Mouse (Mus musculus) lung, adult 2 months (tissue): ENCODE results near the gene Ubiad1. TPM values are rescaled to one million over a fixed set of nuclear protein-coding genes. Genes with fewer than 3 reads are reported as not detected.

Experiments used
- DNase-seq: peaks from one replicate; pipeline ENCODE4 v3.0.0; 2022
- H3K4me1 ChIP-seq: fragments of 200-500 bp; 2 replicates; pipeline ENCODE4 v1.6.1; 2011; ENCODE audit warnings: low read length; ENCODE audit not compliant: control insufficient read depth, insufficient read depth
- H3K4me3 ChIP-seq: fragments of 200-500 bp; replicated peaks from 2 replicates; pipeline ENCODE3; 2011; ENCODE audit warnings: low read depth, mild to moderate bottlenecking, control low read depth, low read length; ENCODE audit errors: extremely low read depth
- CTCF ChIP-seq: fragments of 200-500 bp; IDR thresholded peaks from 2 replicates; pipeline ENCODE4 v1.5.1; 2011; ENCODE audit warnings: mild to moderate bottlenecking, low read length, control low read depth; ENCODE audit not compliant: insufficient read depth
- POLR2A ChIP-seq: fragments of 200-500 bp; IDR thresholded peaks from 2 replicates; pipeline ENCODE4 v1.6.1; 2011; ENCODE audit warnings: low read depth, mild to moderate bottlenecking, control low read depth, low read length, borderline replicate concordance; ENCODE audit errors: extremely low read depth
- WGBS: fragments of 180-500 bp; shearing (Covaris S2); methylation state at CpG from one replicate; pipeline ENCODE4 v1.1.7; 2018; 5-methylcytosine and 5-hydroxymethylcytosine counted together
- polyA plus RNA-seq: library from polyadenylated mRNA; depleted of rRNA; stranded (reverse); fragments of >200 nt; gene quantifications from 2 replicates; pipeline ENCODE4 v1.2.3, GENCODE M21; 2012; rRNA removed

Ubiad1 gene
- polyA plus RNA-seq, 1 experiment, result 13.6 TPM

DNA sequence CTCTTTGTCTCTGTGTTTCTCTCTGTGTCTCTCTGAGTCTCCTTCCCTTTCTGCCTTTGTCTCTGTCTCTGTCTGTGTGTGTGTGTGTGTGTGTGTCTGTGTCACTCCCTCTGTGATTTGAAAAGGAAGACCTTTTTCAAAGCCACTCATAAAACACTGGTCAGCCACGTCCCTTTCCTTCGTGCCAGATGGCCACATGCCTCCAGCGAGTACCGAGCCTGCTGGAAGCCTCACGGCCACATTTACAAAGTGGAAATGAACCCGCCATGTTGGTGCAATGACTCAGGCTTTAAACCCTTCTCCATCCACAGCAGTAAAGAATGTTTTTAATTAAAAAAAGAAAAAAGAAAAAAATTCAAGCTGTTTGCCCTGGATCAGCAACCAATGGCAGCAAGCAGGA, 48.7 kb downstream of the Ubiad1 start:
- H3K4me3 ChIP-seq, result no peak overlapping the region
- no peaks in the 10 kb centered on the region for H3K4me1 ChIP-seq
- 77% methylated on average over 6 of the region's 6 CpGs for WGBS
- no peak for DNase-seq
- no peak for TF ChIP-seq POLR2A
- no peak for TF ChIP-seq CTCF

DNA sequence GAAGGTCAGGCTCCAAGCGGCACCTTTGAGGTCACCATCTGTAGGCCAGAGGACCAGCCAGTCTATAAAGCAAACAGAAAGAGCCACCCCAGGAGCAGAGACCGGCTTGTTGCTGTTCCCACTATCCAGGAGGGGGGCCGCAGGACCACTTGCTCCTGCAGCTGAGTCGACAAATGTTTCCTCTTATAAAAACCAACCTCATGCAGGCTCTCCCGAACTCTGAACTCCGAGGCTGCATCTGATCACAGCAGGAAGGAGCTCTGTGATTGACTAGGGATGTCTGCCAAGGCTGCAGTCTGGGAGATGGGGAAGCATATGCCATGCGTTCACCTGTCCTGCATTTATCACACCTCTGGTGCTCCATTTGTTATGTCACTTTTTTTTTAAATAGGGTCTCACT, 49.4 kb downstream of the Ubiad1 start:
- Histone ChIP-seq H3K4me1 (no peaks in the 10 kb centered on the region), H3K4me3 (no peak overlapping the region)
- no peak for DNase-seq
- no peak for TF ChIP-seq CTCF
- no peak for TF ChIP-seq POLR2A
- 47% methylated on average over 7 of the region's 7 CpGs for WGBS

DNA sequence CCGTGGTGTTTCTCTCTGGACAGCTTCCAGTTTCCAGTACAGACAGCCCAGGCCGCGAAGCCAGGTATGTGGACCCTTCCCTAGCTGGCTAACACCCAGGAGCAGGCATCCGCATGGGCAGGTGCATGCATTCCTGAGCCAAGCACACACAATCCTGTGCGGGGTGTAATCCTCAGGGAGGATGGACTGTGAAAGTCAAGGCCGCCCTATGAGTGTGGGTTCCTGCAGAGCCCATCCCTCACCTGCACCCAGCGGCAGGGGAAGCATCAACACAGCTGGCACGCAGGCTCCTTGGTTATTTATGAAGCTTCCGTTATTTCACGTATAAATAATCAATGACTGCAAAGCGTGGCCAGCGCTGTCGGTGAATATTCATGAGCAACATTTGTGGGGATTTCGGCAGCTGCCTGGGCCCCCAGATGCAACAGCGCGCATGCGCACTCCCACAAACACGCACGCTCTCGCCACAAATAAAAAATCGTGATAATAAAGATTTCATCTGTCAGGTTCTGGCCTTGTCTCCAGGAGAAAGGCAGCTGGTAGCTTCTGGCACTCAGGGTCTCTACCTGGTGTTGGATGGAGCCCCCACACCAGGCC, 52.8 kb downstream of the Ubiad1 start:
- Histone ChIP-seq H3K4me1 (no peaks in the 10 kb centered on the region), H3K4me3 (no peak overlapping the region)
- WGBS, result 69% methylated on average over 21 of the region's 21 CpGs

DNA sequence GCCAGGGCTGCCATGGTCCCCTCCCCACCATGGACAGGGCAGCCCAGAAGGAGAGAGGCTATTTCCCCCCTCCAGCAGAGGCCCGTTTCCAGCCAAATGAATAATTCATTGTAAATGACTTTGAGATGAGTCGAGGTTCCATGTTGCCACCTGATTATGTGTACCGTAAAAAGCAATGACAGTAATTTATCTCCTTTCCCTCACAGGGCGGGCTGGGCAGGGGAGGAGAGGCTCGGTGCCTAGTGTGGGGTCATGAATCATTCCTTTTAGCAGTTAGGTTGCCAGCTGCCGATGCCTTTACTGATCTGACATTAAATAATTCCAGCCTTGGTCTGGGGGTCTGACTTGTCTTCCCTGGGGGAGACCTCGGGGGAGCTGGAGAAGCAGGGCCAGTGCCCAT, 54.9 kb downstream of the Ubiad1 start:
- TF ChIP-seq CTCF, result no peak
- no peak for TF ChIP-seq POLR2A
- DNase-seq, result no peak
- Histone ChIP-seq H3K4me1 (no peaks in the 10 kb centered on the region), H3K4me3 (no peak overlapping the region)
- 56% methylated on average over 7 of the region's 7 CpGs for WGBS

More for the DNA sequence above, 52.8 kb downstream of the Ubiad1 start:
- TF ChIP-seq CTCF (no peak), POLR2A (no peak)
- DNase-seq, result no peak

DNA sequence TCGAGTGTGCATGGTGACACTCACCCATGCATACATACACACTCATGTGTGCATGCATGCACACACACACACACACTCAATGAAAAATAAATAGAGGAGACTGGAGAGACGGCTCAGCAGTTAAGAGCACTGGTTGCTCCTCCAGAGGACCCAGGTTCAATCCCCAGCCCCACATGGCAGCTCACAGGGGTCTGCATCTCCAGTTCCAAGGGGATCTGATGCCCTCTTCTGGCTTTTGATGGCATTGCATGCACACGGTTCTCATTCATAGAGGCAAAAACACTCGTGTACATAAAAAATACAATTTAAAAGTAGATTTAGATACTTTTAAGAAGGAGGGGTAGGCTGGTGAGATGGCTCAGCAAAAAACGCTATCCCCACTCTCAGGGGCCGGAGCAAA, 55.5 kb downstream of the Ubiad1 start:
- DNase-seq, result no peak
- 61% methylated on average over 6 of the region's 6 CpGs for WGBS
- Histone ChIP-seq H3K4me1 (no peaks in the 10 kb centered on the region), H3K4me3 (no peak overlapping the region)
- TF ChIP-seq CTCF, result no peak
- TF ChIP-seq POLR2A, result no peak

DNA sequence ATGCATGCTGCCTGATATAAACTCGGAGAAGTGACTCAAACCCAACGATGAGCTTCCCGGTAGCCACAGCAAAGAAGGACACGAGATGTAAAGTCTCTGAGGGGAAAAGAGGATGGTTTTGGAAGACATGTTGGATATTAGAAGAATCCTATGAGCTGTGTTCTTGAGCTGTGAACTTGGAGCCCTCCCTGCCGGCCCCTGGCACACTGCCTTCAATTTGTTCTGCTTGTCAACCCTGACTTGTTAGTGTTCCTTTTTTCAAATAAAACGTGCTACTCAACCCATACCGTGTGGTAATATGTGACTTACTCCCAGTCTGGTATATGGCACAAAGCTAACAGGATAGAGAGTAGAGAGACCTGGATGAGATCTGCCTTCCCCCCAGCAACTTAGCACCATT, 59.3 kb downstream of the Ubiad1 start:
- Histone ChIP-seq H3K4me1 (no peaks in the 10 kb centered on the region), H3K4me3 (no peak overlapping the region)
- 73% methylated on average over 7 of the region's 7 CpGs for WGBS
- no peak for TF ChIP-seq POLR2A
- TF ChIP-seq CTCF, result no peak
- DNase-seq, result no peak

Other genes starting within 250 kb of the Ubiad1 start
- gene Disp3, start 156.8 kb downstream of the Ubiad1 start, polyA plus RNA-seq, result 0.03 TPM in 1 of 2 replicates, not detected in the other
- 17.3 and 20.2 TPM in 2 replicates for gene Mtor, start 3.8 kb upstream of the Ubiad1 start, polyA plus RNA-seq
- gene Angptl7, start 55.7 kb upstream of the Ubiad1 start, polyA plus RNA-seq, result 1.5 TPM in 2 replicates
- 26.5 and 33.4 TPM in 2 replicates for gene Exosc10, start 113.7 kb upstream of the Ubiad1 start, polyA plus RNA-seq
- gene Srm, start 146.7 kb upstream of the Ubiad1 start, polyA plus RNA-seq, result 35.5 and 37.1 TPM in 2 replicates
- gene Masp2, start 157.8 kb upstream of the Ubiad1 start, polyA plus RNA-seq, result 0.28 and 1.9 TPM in 2 replicates
- 56.4 and 112 TPM in 2 replicates for gene Tardbp, start 182.2 kb upstream of the Ubiad1 start, polyA plus RNA-seq
- 0.13 TPM in 1 of 2 replicates, not detected in the other for gene Gm572, start 198.5 kb upstream of the Ubiad1 start, polyA plus RNA-seq